Mouse (Mus musculus): ENCODE measurements around the gene Sema7a. TPM values are rescaled to one million over a fixed set of nuclear protein-coding genes. Genes with fewer than 3 reads are reported as not detected.

Sema7a gene
- total and polyA plus RNA-seq, 2 experiments from 2014 or later: 3.2 to 27.2 TPM

DNA sequence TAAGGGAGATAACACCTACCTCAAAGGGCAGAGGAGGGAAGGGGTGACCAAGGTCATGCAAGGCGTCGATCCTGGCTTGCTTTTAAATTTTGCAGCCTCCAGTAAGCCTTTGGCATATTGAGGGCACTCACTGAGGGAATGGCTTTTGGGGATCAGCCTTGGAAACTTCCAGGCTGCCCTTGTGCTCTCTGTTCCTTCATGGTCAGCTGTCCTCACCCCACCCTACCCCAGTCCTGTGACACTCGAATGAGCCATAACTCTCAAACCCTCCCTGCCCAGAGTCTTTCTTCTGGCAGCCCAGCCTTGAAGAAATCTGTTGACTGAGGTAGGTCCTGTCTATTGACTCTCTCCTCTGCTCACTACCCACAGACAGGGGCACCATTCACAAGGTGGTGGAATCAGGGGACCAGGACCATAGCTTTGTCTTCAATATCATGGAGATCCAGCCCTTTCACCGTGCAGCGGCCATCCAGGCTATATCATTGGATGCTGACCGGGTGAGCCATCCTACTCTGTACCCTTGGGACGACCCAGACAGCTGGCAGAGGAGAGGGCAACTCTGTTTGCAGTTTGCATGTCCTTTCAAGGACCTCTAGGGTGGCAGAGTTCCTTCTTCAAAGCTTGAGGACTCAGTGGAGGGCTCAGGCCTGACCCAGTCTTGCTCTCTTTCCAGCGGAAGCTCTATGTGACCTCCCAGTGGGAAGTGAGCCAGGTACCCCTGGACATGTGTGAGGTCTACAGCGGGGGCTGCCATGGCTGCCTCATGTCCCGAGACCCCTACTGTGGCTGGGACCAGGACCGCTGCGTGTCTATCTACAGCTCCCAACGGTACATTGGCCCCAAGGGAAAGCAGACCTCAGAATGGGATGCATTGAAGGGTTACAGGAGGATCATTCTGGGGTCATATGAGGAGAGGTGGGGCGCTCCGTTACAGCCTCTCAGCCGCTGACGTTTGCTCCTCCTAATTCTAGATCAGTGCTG, 20.3 kb downstream of the Sema7a start:
- Histone ChIP-seq H3K27me3 (ENCODE audit: insufficient read depth, low read length) (no peaks in the 10 kb centered on the region), H3K9me3 (ENCODE audit: low read length) (no peaks in the 10 kb centered on the region), H3K4me3 (ENCODE audit: low read depth, low read length) (no peak overlapping the region), H3K9ac (no peak overlapping the region), H3K4me2 (ENCODE audit: low read depth) (no peak overlapping the region), H3K36me3 (ENCODE audit: insufficient read depth) (peaks cover 62% of the 10 kb centered on the region), H3K27ac (ENCODE audit: low read depth, low read length) (no peak overlapping the region), H3K4me1 (ENCODE audit: insufficient read depth) (no peaks in the 10 kb centered on the region)
- TF ChIP-seq CTCF (IDR thresholded peaks at IDR 0.05; ENCODE audit: low read depth): no peak
- no peak for DNase-seq
- ATAC-seq: no peak
- WGBS: 88% methylated on average over 17 of the region's 17 CpGs

DNA sequence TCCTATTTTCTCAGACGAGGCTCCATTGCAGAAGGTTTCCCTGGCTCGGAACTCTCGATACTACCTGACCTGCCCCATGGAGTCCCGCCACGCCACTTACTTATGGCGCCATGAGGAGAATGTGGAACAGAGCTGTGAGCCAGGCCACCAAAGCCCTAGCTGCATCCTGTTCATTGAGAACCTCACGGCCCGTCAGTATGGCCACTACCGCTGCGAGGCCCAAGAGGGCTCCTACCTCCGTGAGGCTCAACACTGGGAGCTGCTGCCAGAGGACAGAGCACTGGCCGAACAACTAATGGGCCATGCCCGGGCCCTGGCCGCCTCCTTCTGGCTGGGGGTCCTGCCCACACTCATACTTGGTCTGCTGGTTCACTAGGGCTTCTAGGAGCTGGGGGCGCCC, 21.3 kb downstream of the Sema7a start:
- no peak overlapping the region for H3K4me3 ChIP-seq (ENCODE audit: low read depth, low read length)
- H3K9ac ChIP-seq: no peak overlapping the region
- no peak overlapping the region for H3K27ac ChIP-seq (ENCODE audit: low read depth, low read length)
- H3K4me2 ChIP-seq (ENCODE audit: low read depth): no peak overlapping the region
- DNase-seq (no peak), ATAC-seq (no peak)
- H3K27me3 ChIP-seq (ENCODE audit: insufficient read depth, low read length): no peaks in the 10 kb centered on the region
- H3K4me1 ChIP-seq (ENCODE audit: insufficient read depth): no peaks in the 10 kb centered on the region
- TF ChIP-seq CTCF (IDR thresholded peaks at IDR 0.05; ENCODE audit: low read depth): no peak
- peaks cover 52% of the 10 kb centered on the region for H3K36me3 ChIP-seq (ENCODE audit: insufficient read depth)
- 85% methylated on average over 15 of the region's 15 CpGs for WGBS
- no peaks in the 10 kb centered on the region for H3K9me3 ChIP-seq (ENCODE audit: low read length)

DNA sequence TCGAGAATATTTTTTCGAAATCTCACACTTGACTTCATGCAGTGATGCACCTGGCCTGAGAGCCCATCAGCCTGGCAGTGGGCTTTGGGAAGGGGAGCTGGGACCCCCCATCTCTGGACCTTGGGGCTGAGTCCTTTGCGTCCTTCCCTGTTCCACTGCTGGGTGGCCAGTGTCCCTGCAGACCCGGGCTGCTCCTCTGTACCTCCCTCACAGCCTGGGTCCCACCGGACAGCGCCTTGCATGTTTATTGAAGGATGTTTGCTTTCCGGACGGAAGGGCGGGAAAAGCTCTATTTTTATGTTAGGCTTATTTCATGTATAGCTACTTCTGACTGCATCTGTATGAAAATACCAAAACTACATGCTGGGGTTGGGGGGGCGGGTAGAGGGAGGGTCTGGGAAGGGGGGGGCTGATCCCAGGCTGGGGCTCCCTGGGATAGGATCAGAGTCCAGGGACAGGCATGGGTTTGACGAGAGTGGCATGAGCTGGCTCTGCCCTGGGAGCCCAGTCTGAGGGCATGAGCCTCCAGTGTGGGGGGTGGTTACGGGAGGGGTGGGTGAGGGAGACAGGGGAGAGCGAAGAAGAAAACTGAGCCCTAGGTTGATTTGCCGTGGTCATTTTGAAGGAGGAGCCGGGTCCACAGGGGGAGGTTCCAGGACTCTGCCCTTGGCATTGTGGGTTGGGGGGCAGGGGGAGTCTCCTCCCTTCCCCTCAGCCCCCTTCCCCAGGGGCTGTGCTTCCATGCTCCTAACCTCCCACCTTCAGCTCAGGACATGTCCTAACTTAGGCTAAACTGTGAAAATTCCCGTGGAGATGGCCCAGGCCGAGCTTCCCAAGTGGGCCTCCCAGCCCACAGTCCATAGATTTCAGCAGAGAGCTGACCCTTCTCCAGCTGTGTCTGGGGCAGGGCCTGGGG, 22.2 kb downstream of the Sema7a start:
- 76% methylated on average over 17 of the region's 17 CpGs for WGBS
- DNase-seq (no peak), ATAC-seq (no peak)
- no peak for TF ChIP-seq CTCF (IDR thresholded peaks at IDR 0.05; ENCODE audit: low read depth)
- Histone ChIP-seq H3K4me1 (ENCODE audit: insufficient read depth) (no peaks in the 10 kb centered on the region), H3K27me3 (ENCODE audit: insufficient read depth, low read length) (no peaks in the 10 kb centered on the region), H3K27ac (ENCODE audit: low read depth, low read length) (no peak overlapping the region), H3K36me3 (ENCODE audit: insufficient read depth) (peaks cover 43% of the 10 kb centered on the region), H3K9me3 (ENCODE audit: low read length) (no peaks in the 10 kb centered on the region), H3K4me3 (ENCODE audit: low read depth, low read length) (no peak overlapping the region), H3K9ac (no peak overlapping the region), H3K4me2 (ENCODE audit: low read depth) (no peak overlapping the region)

DNA sequence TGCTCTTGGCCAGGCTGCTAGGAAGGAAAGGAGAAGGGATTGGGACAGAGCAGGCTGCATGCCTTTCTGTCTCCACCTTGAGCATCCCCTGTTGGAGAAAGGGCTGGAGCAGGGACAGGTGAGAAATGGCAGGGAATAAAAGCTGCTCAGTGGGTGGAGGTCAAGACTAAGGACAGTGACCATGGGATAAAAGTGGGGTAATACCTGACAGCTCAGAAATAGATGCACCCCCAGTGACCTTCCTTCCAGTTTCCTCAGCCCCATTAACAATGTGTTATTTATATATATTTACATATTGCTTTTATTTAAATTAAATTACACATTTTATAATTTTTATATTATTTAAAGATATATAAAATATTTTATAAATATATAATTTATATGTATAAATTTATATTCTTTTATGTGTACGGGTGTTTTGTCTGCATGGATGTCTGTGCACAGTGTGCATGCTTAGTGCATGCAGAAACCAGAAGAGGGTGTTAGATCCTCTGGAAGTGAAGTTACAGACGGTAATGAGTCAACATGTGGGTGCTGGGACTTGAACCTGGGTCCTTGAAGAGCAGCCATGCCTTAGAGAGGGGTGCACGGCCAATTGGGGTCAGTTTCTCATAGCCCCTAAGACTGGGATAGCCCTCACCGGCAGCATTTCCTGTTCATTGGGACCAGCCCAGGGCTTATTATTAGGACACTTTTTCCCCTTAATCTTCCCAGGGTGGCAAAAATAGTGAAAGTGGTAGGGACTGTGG, 23.5 kb downstream of the Sema7a start:
- H3K4me1 ChIP-seq (ENCODE audit: insufficient read depth): no peaks in the 10 kb centered on the region
- H3K4me3 ChIP-seq (ENCODE audit: low read depth, low read length): no peak overlapping the region
- no peak overlapping the region for H3K4me2 ChIP-seq (ENCODE audit: low read depth)
- ATAC-seq (no peak), DNase-seq (no peak)
- 91% methylated on average over 4 of the region's 4 CpGs for WGBS
- no peak overlapping the region for H3K9ac ChIP-seq
- no peaks in the 10 kb centered on the region for H3K27me3 ChIP-seq (ENCODE audit: insufficient read depth, low read length)
- no peaks in the 10 kb centered on the region for H3K9me3 ChIP-seq (ENCODE audit: low read length)
- peaks cover 32% of the 10 kb centered on the region for H3K36me3 ChIP-seq (ENCODE audit: insufficient read depth)
- no peak for TF ChIP-seq CTCF (IDR thresholded peaks at IDR 0.05; ENCODE audit: low read depth)
- no peak overlapping the region for H3K27ac ChIP-seq (ENCODE audit: low read depth, low read length)

DNA sequence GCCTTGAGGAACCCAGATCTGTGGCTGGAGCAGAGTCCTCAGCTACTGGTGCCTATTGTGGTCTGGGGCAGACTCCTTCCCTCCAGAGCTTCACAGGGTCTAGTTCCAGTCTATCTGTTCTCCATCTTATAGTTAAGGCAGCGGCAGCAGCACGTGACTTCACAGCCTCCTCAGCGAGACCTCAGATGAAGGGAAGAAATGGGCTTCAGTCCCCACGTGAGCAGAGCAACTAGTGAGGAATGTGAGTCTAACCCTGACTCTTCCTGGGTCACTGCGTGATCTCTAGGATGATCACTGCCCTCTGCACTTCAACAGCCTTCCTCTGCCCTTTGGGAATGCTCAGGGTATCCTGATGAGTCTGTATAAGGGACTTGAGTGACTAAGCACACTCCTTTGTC, 24.1 kb downstream of the Sema7a start:
- DNase-seq: no peak
- TF ChIP-seq CTCF (IDR thresholded peaks at IDR 0.05; ENCODE audit: low read depth): no peak
- Histone ChIP-seq H3K36me3 (ENCODE audit: insufficient read depth) (peaks cover 30% of the 10 kb centered on the region), H3K27me3 (ENCODE audit: insufficient read depth, low read length) (no peaks in the 10 kb centered on the region), H3K27ac (ENCODE audit: low read depth, low read length) (no peak overlapping the region), H3K4me1 (ENCODE audit: insufficient read depth) (no peaks in the 10 kb centered on the region), H3K4me3 (ENCODE audit: low read depth, low read length) (no peak overlapping the region), H3K4me2 (ENCODE audit: low read depth) (no peak overlapping the region), H3K9ac (no peak overlapping the region), H3K9me3 (ENCODE audit: low read length) (no peaks in the 10 kb centered on the region)
- 79% methylated on average over 5 of the region's 5 CpGs for WGBS
- no peak for ATAC-seq

DNA sequence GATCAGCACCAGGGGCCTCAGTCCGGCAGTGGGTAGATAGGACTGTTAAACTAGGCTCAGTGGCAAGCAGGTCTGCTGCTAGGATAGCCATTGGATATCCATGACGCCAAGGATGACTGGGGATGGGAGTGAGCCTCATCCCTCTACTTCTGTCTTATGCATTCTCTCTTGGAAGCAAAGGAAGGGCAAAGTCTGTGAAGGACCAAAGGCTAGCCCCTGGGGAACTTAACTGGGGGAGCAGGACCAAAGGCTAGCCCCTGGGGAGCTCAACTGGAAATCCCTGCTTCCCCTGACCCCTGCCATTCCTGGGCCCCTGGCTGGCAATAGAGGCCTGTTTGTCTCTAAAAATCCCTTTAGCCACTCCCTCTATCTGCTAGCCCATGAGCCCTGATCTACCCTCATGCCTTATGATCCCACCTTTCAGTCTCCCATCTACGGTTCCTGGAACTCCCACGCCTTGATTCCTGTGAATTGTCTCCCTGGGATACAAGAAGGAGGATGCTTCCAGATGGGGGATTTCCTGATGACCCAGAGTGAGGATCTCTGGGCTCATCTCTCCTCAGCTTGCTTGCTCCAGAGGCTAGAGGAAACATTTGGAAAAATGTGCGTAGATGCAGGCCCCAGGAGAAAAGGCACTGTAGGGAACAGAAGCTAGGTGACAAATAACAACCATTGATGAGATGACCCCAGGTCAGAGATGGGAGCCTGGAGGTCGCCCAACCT, 24.8 kb downstream of the Sema7a start:
- 73% methylated on average over 6 of the region's 6 CpGs for WGBS
- no peak overlapping the region for H3K27ac ChIP-seq (ENCODE audit: low read depth, low read length)
- H3K9ac ChIP-seq: no peak overlapping the region

More for the DNA sequence above, 24.8 kb downstream of the Sema7a start:
- Histone ChIP-seq H3K4me1 (ENCODE audit: insufficient read depth) (no peaks in the 10 kb centered on the region), H3K36me3 (ENCODE audit: insufficient read depth) (peaks cover 25% of the 10 kb centered on the region), H3K27me3 (ENCODE audit: insufficient read depth, low read length) (no peaks in the 10 kb centered on the region), H3K9me3 (ENCODE audit: low read length) (no peaks in the 10 kb centered on the region), H3K4me3 (ENCODE audit: low read depth, low read length) (no peak overlapping the region), H3K4me2 (ENCODE audit: low read depth) (no peak overlapping the region)
- DNase-seq (no peak), ATAC-seq (no peak)
- no peak for TF ChIP-seq CTCF (IDR thresholded peaks at IDR 0.05; ENCODE audit: low read depth)

Measured in forebrain, postnatal 0 days (tissue).